Mouse (Mus musculus) skeletal muscle tissue, adult 2 months (tissue): ENCODE measurements around the gene Wdr43.
A peak's percentile ranks its signal among the peaks of the same experiment; 100 is the strongest.
"Not testable (repeated sequence)": the region's sequence is repeated elsewhere in the genome, so short reads cannot be mapped to it uniquely, and the experiment has no call there.

Experiments
- DNase-seq: peaks from one replicate; pipeline ENCODE4 v3.0.0-alpha.2; 2012; ENCODE audit warnings: low read depth, low spot score

Wdr43 gene

GRCm38 (mm10) chr17:71615638-71616318 lies at the start of gene Wdr43:
TSS of gene Wdr43 (plus strand) at chr17:71615895.
- peak; percentile 94 for DNase-seq

GRCm38 (mm10) chr17:71579176-71579705 lies 36.5 kb upstream of the Wdr43 start:
- DNase-seq = no peak

- DNase-seq = no peak
Observed at GRCm38 (mm10) chr17:71597881-71598658, 17.6 kb upstream of the Wdr43 start.

GRCm38 (mm10) chr17:71598659-71599554 lies 16.8 kb upstream of the Wdr43 start:
- DNase-seq = peak; percentile 85

- no peak for DNase-seq
Observed at GRCm38 (mm10) chr17:71616319-71617032, 781 bp downstream of the Wdr43 start.

GRCm38 (mm10) chr17:71617033-71617362 lies 1.3 kb downstream of the Wdr43 start:
- no peak for DNase-seq

GRCm38 (mm10) chr17:71617974-71618373 lies 2.3 kb downstream of the Wdr43 start:
- no peak for DNase-seq

GRCm38 (mm10) chr17:71631806-71632205 lies 16.1 kb downstream of the Wdr43 start:
- DNase-seq = no peak

- no peak for DNase-seq
Observed at GRCm38 (mm10) chr17:71633350-71633749, 17.7 kb downstream of the Wdr43 start.

GRCm38 (mm10) chr17:71636786-71637185 lies 21.1 kb downstream of the Wdr43 start:
- no peak for DNase-seq

GRCm38 (mm10) chr17:71637750-71638265 lies 22.1 kb downstream of the Wdr43 start:
- no peak for DNase-seq

- DNase-seq = not testable (repeated sequence)
Observed at GRCm38 (mm10) chr17:71639056-71639455, 23.4 kb downstream of the Wdr43 start.

- no peak for DNase-seq
Observed at GRCm38 (mm10) chr17:71640421-71641085, 24.9 kb downstream of the Wdr43 start.

GRCm38 (mm10) chr17:71642190-71642589 lies 26.5 kb downstream of the Wdr43 start:
- DNase-seq = no peak

GRCm38 (mm10) chr17:71650011-71650410 lies 34.3 kb downstream of the Wdr43 start:
- DNase-seq = no peak

- DNase-seq = no peak
Observed at GRCm38 (mm10) chr17:71652495-71652894, 36.8 kb downstream of the Wdr43 start.

- DNase-seq = no peak
Observed at GRCm38 (mm10) chr17:71652934-71653333, 37.2 kb downstream of the Wdr43 start.

- DNase-seq = no peak
Observed at GRCm38 (mm10) chr17:71657521-71657920, 41.8 kb downstream of the Wdr43 start.

- DNase-seq = no peak
Observed at GRCm38 (mm10) chr17:71658666-71659065, 43.0 kb downstream of the Wdr43 start.

- no peak for DNase-seq
Observed at GRCm38 (mm10) chr17:71660390-71660789, 44.7 kb downstream of the Wdr43 start.
